Mouse (Mus musculus) liver, embryonic 15.5 days (tissue): ENCODE results near the gene Gm47429. TPM values are rescaled to one million over a fixed set of nuclear protein-coding genes. Genes with fewer than 3 reads are reported as not detected.

Experiments
- ATAC-seq: fragments of 200-750 bp; cut with Nextera tagmentation; 2 replicates; pipeline ENCODE4 v1.8.0; 2017; ENCODE audit warnings: moderate number of reproducible peaks, mild to moderate bottlenecking, moderate library complexity; ENCODE audit not compliant: insufficient read depth
- H3K27ac ChIP-seq: fragments of 300-500 bp; sonication (generic); replicated peaks from 2 replicates; pipeline ENCODE4 v1.5.1; 2015; ENCODE audit warnings: mild to moderate bottlenecking, inconsistent platforms
- H3K27me3 ChIP-seq: fragments of 300-500 bp; sonication (generic); 2 replicates; pipeline ENCODE4 v1.6.1; 2015; ENCODE audit warnings: mild to moderate bottlenecking, inconsistent platforms
- H3K36me3 ChIP-seq: fragments of 300-500 bp; sonication (generic); replicated peaks from 2 replicates; pipeline ENCODE4 v1.6.1; 2015; ENCODE audit warnings: moderate library complexity, mild to moderate bottlenecking, inconsistent platforms
- H3K4me1 ChIP-seq: fragments of 300-500 bp; sonication (generic); replicated peaks from 2 replicates; pipeline ENCODE4 v1.6.1; 2015; ENCODE audit warnings: inconsistent platforms
- H3K4me2 ChIP-seq: fragments of 300-500 bp; sonication (generic); 2 replicates; pipeline ENCODE4 v1.6.1; 2015; ENCODE audit warnings: moderate library complexity, mild to moderate bottlenecking, inconsistent platforms
- H3K4me3 ChIP-seq: fragments of 300-500 bp; sonication (generic); replicated peaks from 2 replicates; pipeline ENCODE4 v1.5.1; 2015; ENCODE audit warnings: mild to moderate bottlenecking, inconsistent platforms
- H3K9ac ChIP-seq: fragments of 300-500 bp; sonication (generic); 2 replicates; pipeline ENCODE4 v1.6.1; 2015; ENCODE audit warnings: moderate library complexity, mild to moderate bottlenecking, inconsistent platforms
- H3K9me3 ChIP-seq: fragments of 300-500 bp; sonication (generic); replicated peaks from 2 replicates; pipeline ENCODE4 v1.6.1; 2016; ENCODE audit warnings: inconsistent platforms
- WGBS: fragments of 180-500 bp; shearing (Covaris S2); methylation state at CpG from one replicate; pipeline ENCODE4 v1.1.7; 2015; ENCODE audit warnings: mixed read lengths; ENCODE audit not compliant: insufficient replicate concordance; 5-methylcytosine and 5-hydroxymethylcytosine counted together
- polyA plus RNA-seq: library from polyadenylated mRNA; unstranded; fragments of >200 nt; fragmentation: Nextera tagmentation; extraction: Ambion mirVana; gene quantifications from 2 replicates; pipeline ENCODE4 v1.2.1, GENCODE M21; 2015

Gm47429 gene
- polyA plus RNA-seq, 1 experiment from 2014 or later, result not detected

GRCm38 (mm10) chr13:50418421-50418820 is 25.3 kb downstream of the Gm47429 start:
- ATAC-seq, result no peak
- Histone ChIP-seq H3K9me3 (no peaks in the 10 kb centered on the region), H3K27ac (no peak overlapping the region), H3K4me1 (0 out of 2 replicates have a peak, but pooled peaks cover 4% of the 10 kb centered on the region), H3K9ac (no peak overlapping the region), H3K4me2 (peak overlapping the region; percentile 75), H3K36me3 (no peaks in the 10 kb centered on the region), H3K27me3 (no peaks in the 10 kb centered on the region), H3K4me3 (peak overlapping the region; percentile 66)
- 35% methylated on average over 3 of the region's 3 CpGs for WGBS

GRCm38 (mm10) chr13:50417389-50418183 is 26.1 kb downstream of the Gm47429 start, which contains the start of gene Fbxw17:
Gene Fbxw17, plus strand, starts transcription at chr13:50417864.
- peak within 1 kb of the TSS; percentile 49; the same call in 1 of the 2 replicates for H3K9ac ChIP-seq
- no peak within 1 kb of the TSS for H3K27ac ChIP-seq
- H3K9me3 ChIP-seq, result no peaks in the 10 kb centered on the region
- 9% methylated on average over 35 of the region's 35 CpGs for WGBS
- ATAC-seq, result peak; percentile 72
- H3K4me1 ChIP-seq, result 0 out of 2 replicates have a peak, but pooled peaks cover 4% of the 10 kb centered on the region
- H3K27me3 ChIP-seq, result no peaks in the 10 kb centered on the region
- H3K4me2 ChIP-seq, result peak within 1 kb of the TSS; percentile 75
- peak within 1 kb of the TSS; percentile 66 for H3K4me3 ChIP-seq
- H3K36me3 ChIP-seq, result no peaks in the 10 kb centered on the region

Other genes with a start within 250 kb of the Gm47429 start
- gene Gm906, start 193.6 kb downstream of the Gm47429 start, polyA plus RNA-seq, result not detected in 2 replicates
- gene Fbxw17, start 26.0 kb downstream of the Gm47429 start, polyA plus RNA-seq, result 4.5 and 5.0 TPM in 2 replicates
- not detected in 2 replicates for gene Nutm2, start 23.4 kb upstream of the Gm47429 start, polyA plus RNA-seq
- gene Gm904, start 199.3 kb upstream of the Gm47429 start, polyA plus RNA-seq, result not detected in 2 replicates